Mouse (Mus musculus) E14TG2a.4 (cell line): ENCODE measurements at regions not wholly inside any gene's neighbourhood (a gene's known extent, or its start where the extent isn't known, plus 50 kb on each side); places are given as distances from the start of the nearest gene placed in this dataset.

Experiments used
- H3K27me3 ChIP-seq: 2 replicates; pipeline ENCODE4 v1.6.1; 2014; ENCODE audit warnings: low read length, control low read depth; ENCODE audit not compliant: insufficient read depth
- H3K36me3 ChIP-seq: 2 replicates; pipeline ENCODE4 v1.6.1; 2014; ENCODE audit warnings: low read length, control low read depth; ENCODE audit not compliant: insufficient read depth
- H3K4me1 ChIP-seq: replicated peaks from 2 replicates; pipeline ENCODE4 v1.6.1; 2014; ENCODE audit warnings: low read depth, low read length, control low read depth
- H3K4me3 ChIP-seq: replicated peaks from 2 replicates; pipeline ENCODE4 v1.5.1; 2014; ENCODE audit warnings: mild to moderate bottlenecking, low read length
- H3K9me3 ChIP-seq: 2 replicates; pipeline ENCODE4 v1.6.1; 2014; ENCODE audit warnings: low read length, control low read depth
- CTCF ChIP-seq: conservative IDR thresholded peaks from 2 replicates; pipeline ENCODE4 v1.5.1; 2014; ENCODE audit warnings: low read length
- NANOG ChIP-seq: IDR thresholded peaks from 2 replicates; pipeline ENCODE4 v1.6.1; 2014; ENCODE audit warnings: borderline replicate concordance, low read length, mixed read lengths
- POU5F1 ChIP-seq: IDR thresholded peaks from 2 replicates; pipeline ENCODE4 v1.6.1; 2014; ENCODE audit warnings: low read length, borderline replicate concordance

DNA sequence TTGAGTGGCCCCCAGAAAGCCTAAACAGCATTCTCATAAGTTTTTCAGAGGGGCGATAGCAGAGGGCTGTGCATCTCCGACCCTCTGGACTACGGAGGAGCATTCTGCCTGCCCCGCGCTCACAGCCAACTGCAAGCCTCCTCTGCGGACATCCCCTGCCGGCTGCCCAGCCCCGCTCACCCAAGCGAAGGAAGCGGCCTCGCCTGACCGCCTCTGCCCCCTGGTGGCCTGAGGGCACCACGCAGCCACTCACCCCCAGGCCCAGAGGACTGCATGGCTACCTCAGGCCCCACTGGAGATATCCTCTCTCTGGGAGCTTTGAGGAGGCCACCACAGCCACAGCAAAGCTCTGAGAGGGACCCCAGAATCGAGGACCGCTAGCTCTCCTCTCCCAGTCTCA, 58.8 kb upstream of the Dlk1 start:
- TF ChIP-seq NANOG (no peak), CTCF (peak; percentile 20; the same call in 1 of the 2 replicates), POU5F1 (no peak)
- peaks cover 7% of the 10 kb centered on the region; the same call in 1 of the 2 replicates for H3K9me3 ChIP-seq

GRCm38 (mm10) chr12:109394396-109394795, 58.2 kb upstream of the Dlk1 start:
- Histone ChIP-seq H3K4me1 (peaks cover 4% of the 10 kb centered on the region), H3K36me3 (no peaks in the 10 kb centered on the region)
- TF ChIP-seq CTCF (no peak), NANOG (no peak), POU5F1 (no peak)

More for the DNA sequence above, 58.8 kb upstream of the Dlk1 start:
- no peaks in the 10 kb centered on the region for H3K36me3 ChIP-seq
- no peak overlapping the region for H3K4me3 ChIP-seq
- H3K4me1 ChIP-seq: peaks cover 5% of the 10 kb centered on the region
- peaks cover 75% of the 10 kb centered on the region for H3K27me3 ChIP-seq

DNA sequence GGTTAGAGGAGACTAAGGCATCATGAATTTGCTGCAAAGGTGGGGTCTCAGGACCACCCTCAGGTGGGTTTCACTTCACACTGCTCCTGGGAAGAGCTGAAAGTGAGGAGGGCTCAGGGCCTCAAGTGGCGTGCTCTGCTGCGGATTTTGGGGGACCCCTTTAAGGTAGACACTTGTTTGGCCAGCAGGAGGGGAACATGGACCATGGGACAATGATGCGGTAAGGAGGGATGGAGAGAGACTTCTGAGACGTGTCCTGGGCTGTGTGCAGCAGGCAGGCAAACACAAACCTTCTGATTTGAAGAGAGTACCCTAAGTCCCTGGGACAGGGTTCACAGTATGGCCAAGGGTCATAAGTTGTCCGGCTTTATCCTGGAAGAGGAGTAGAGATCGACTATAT, 56.0 kb upstream of the Dlk1 start:
- TF ChIP-seq CTCF (no peak), NANOG (no peak), POU5F1 (no peak)
- peaks cover 8% of the 10 kb centered on the region for H3K4me1 ChIP-seq
- H3K36me3 ChIP-seq: no peaks in the 10 kb centered on the region
- H3K4me3 ChIP-seq: no peak overlapping the region
- no peaks in the 10 kb centered on the region for H3K9me3 ChIP-seq
- peaks cover 77% of the 10 kb centered on the region for H3K27me3 ChIP-seq

More at GRCm38 (mm10) chr12:109394396-109394795, 58.2 kb upstream of the Dlk1 start:
- Histone ChIP-seq H3K4me3 (no peak overlapping the region), H3K9me3 (peaks cover 7% of the 10 kb centered on the region; the same call in 1 of the 2 replicates), H3K27me3 (peaks cover 79% of the 10 kb centered on the region)

DNA sequence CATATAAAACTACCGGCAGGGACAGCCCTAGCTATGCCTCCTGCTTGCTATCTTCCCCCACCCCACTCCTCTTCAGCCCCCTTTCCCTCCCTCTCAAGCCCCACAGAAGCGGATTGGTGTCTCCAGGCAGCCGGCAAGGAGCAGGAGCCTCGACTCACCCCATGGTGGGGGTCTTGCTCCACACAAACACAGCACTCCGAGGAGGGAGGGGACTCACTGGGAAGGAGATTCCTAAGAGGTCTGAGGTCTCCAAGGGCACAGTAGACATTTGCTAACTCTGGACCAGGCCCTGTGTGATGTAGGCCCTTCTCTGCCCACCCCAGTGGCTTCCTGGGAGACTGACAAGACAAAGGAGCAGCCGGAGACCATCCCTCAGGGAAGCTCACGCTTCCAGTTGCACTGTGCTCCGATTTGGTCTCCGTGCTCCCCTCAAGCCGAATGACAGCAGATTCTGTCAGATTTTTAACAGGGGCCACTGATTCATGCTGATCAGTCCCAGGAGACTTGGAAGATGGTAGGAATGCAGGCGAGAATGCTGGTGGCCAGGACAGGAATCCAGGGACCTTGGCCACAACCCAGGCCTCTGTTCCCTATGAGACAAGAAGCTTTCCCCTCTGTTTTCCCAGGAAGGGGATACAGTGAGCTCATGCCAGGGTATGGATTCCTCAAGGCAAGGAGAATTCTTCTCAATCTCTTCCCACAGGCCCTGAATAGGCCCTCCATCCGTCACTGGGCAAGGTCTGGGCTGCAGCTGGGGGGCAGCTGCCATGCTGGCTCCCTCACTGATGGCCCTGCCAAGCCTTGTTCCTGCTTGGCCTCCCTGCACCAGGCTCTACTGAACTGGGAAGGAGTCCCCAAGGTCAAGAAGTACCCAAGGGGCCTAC, 55.2 kb upstream of the Dlk1 start:
- peaks cover 8% of the 10 kb centered on the region for H3K4me1 ChIP-seq
- no peak for TF ChIP-seq NANOG
- peaks cover 74% of the 10 kb centered on the region for H3K27me3 ChIP-seq
- H3K36me3 ChIP-seq: no peaks in the 10 kb centered on the region
- no peaks in the 10 kb centered on the region for H3K9me3 ChIP-seq
- H3K4me3 ChIP-seq: no peak overlapping the region

GRCm38 (mm10) chr12:109398473-109398872, 54.1 kb upstream of the Dlk1 start:
- no peak for TF ChIP-seq NANOG
- TF ChIP-seq POU5F1: no peak
- TF ChIP-seq CTCF: no peak
- H3K4me1 ChIP-seq: peaks cover 8% of the 10 kb centered on the region
- H3K4me3 ChIP-seq: no peak overlapping the region
- no peaks in the 10 kb centered on the region for H3K36me3 ChIP-seq
- peaks cover 66% of the 10 kb centered on the region for H3K27me3 ChIP-seq
- H3K9me3 ChIP-seq: no peaks in the 10 kb centered on the region

GRCm38 (mm10) chr12:109398951-109399350, 53.7 kb upstream of the Dlk1 start:
- Histone ChIP-seq H3K27me3 (peaks cover 63% of the 10 kb centered on the region), H3K9me3 (no peaks in the 10 kb centered on the region), H3K36me3 (no peaks in the 10 kb centered on the region), H3K4me1 (peaks cover 8% of the 10 kb centered on the region), H3K4me3 (no peak overlapping the region)
- TF ChIP-seq NANOG: no peak
- no peak for TF ChIP-seq CTCF
- no peak for TF ChIP-seq POU5F1

DNA sequence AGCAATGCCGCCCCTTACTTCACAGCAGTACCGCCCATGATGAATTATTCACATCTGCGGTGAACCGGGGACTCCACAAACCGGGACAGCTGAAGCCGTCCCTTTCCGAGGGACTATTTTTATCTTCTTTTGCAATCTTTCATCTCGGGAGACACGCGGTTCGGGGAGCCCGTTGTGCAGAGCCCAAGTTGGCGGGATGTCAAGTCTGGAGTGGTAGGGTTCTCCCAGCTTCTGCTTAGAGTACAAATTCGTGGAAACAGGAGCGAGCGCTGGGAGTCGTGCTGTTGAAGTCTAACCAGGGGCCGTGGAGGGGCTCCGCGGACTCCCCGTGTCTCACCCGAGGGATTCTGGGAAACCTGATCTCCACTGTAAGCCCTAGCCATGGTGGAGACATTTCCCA, 53.0 kb upstream of the Dlk1 start:
- peaks cover 58% of the 10 kb centered on the region for H3K27me3 ChIP-seq
- TF ChIP-seq POU5F1 (no peak), CTCF (no peak), NANOG (no peak)
- no peaks in the 10 kb centered on the region for H3K36me3 ChIP-seq
- no peak overlapping the region for H3K4me3 ChIP-seq
- peaks cover 8% of the 10 kb centered on the region for H3K4me1 ChIP-seq
- H3K9me3 ChIP-seq: no peaks in the 10 kb centered on the region

DNA sequence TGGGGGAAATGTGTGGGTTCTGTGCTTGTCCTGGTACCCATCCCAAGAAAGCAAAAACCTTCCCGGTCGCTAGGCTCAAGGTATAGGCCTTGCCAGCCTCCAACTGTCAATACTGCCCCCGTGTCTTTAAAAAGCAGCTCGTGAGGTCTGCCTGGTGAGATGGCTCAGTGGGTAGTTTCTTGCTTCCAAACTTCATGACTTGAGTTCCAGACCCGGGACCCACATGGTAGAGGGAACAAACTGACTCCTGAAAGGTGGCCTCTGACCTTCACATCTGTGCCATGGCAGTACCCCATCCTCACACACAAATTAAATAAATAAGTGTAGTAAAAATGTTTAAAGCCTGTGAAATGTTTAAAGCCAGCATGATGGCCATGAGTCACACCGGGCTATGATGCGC, 52.6 kb upstream of the Dlk1 start:
- Histone ChIP-seq H3K4me1 (peaks cover 8% of the 10 kb centered on the region), H3K36me3 (no peaks in the 10 kb centered on the region), H3K27me3 (peaks cover 56% of the 10 kb centered on the region), H3K9me3 (no peaks in the 10 kb centered on the region), H3K4me3 (no peak overlapping the region)
- no peak for TF ChIP-seq CTCF
- no peak for TF ChIP-seq NANOG
- TF ChIP-seq POU5F1: no peak

DNA sequence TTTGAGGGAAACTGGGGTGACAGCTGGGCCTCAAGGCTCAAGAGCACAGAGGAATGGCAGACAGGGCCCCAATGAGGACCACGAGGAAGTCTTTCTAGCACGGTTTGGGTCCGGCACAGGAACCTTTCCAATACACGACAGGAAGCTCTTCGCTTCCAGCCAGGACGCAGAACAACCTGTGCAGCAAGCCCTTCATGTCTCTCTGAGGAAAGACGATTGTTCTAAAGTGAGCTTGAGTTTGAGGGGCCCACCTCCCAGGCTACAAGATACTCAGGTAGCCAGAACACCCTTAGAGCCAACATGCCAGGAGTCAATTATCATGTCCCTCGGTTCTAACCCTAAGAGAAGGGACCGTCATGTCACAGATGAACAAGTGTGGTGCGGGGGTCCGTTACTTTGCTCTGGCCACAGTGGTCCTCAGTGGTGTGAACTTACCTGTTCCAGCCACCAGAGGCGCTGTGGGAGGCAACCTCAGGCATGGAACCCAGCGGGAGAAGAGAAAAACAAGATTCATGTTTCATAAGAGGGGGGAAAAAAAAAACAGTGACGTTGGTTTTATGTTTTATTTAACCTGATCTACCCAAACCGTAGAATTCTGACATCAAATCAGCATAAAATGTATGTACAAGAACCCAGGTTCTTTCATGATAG, 51.6 kb upstream of the Dlk1 start:
- TF ChIP-seq NANOG: no peak
- peak; percentile 78 for TF ChIP-seq CTCF
- H3K4me3 ChIP-seq: no peak overlapping the region
- H3K27me3 ChIP-seq: peaks cover 48% of the 10 kb centered on the region
- no peaks in the 10 kb centered on the region for H3K36me3 ChIP-seq
- no peaks in the 10 kb centered on the region for H3K9me3 ChIP-seq
- H3K4me1 ChIP-seq: peaks cover 13% of the 10 kb centered on the region
